Mouse (Mus musculus) kidney, postnatal 36 days (tissue): ENCODE data around the gene Rnf166.

Source experiments
- DNase-seq, 2 experiments: peaks; one replicate each; pipeline ENCODE4 v3.0.0; 2021 to 2022; ENCODE audit warnings: mixed read lengths in 2 of 2

Rnf166 gene

DNA sequence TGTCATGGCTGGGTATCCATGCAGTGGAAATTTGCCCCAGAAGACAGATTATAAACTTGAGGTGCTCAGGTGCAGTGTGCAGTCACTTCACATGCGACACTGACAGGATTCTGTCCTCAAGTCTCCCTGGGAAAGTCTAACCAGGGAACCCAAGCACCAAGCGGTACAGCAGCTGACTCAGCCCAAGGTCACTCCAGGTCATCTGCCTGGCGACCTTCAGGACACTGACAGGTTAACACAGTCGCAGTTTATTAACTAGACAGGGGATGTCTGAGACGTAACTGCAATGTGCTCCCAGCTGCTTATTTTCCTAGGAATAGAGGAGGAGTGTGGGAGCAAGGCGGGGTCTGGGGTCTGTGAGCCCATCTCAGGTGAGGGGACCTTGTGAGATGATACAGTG lies 6.5 kb downstream of the Rnf166 start:
- peak; percentile 28 to 35 for DNase-seq

DNA sequence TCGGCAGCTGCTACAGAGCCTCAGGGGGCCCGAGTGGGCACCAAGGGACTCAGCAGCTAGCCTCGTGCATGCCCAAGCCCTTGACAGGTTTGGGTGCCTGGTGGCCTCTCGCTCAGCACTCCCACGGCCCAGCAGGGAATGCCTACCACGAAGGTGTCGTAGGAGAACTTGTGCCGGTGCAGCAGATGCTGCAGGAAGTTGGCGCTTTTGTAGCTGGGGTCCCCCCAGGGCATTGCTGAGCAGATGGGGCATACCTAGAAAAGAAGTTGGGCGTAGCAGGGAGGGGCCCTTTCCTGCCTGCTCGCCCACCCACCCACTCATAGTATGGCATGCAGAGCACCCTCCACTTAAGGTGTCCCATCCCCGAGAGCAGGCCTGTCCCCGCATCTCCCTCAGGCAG lies 8.0 kb downstream of the Rnf166 start:
- DNase-seq = no peak

DNA sequence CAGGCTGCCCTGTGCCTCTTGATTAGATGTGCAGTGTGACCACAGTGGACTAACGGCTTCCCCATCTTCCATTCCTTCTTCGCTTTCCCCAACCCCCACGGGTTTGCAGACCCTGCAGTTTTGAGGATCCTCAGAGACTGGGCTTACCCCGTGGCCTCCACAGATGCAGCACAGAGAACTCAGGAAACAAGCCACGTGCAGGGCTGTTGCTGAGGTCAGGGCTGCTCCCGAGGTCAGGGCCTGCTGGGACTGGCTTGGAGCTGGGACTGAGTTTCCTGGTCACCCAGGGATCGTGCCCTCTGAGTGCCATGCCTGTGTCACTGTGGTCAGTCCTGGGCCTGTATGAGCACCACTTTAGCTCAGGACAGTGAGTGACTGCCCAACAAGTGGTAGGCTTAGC lies 10.9 kb downstream of the Rnf166 start:
- DNase-seq = no peak

DNA sequence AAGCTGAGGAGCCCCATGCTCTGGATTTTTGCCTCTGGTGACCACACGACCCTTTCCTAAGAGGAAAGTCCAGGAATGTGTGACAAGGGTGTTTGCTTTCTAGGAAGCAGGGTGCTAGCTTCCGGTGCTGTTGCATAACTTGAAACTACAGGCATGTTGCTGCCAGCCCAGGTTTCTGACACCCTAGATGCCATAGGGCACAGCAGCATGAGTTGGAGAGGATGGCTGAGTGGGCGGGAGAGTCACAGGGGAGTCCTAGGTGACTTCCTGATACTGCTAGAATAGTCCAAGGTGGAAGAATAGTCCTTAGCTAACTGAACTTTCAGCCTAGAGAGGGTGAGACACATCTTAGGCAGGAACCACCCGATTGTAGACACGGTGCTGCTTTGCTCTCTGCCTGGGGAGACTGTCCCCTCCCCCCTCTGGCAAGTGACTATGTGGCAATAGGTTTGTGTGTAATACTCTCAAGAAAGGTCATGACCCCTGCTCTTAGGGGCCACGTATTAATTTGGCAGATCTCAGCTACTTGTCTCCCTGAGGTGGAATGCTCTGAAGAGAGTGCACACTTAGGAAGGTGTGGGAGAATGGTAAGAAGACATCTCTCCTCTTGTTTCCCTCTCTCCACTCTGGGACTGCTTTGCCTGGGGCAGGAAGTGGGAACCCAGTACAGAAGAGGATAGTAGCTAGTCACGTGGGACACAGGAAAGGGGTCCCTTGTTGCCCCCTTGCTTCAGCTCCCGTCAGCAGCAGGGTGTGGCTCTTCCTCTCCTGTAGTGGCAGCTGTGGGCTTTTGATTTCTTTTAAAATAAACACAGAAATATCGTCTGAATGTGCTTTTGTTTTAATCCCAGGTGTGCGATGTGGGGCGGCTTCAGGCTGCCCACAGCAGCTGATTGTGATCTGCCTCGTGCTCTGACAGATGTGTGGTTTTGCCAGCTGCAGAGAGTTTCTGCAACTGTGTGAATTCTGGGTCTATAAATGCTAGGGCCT lies 11.9 kb downstream of the Rnf166 start:
- peak; percentile 27 to 31 for DNase-seq

DNA sequence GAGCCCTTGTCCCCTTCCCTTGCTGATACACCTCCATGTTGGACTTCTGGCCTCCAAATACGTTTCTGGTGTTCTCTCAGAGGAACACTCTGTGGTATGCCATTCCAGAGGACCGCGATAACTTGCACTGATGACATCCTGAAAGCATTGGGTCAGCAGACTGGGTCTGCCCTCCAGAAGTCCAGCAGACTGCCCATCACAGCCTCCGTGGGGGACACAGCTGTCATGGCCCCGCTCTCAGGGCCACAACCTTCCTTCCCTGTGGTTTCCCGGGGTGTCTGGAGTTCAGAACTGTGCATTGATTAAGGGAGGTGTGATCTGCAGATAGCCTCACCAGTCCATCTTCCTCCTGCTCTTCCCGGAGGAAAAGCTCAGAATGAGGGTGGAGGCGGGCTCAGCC lies 13.4 kb downstream of the Rnf166 start:
- DNase-seq = no peak

DNA sequence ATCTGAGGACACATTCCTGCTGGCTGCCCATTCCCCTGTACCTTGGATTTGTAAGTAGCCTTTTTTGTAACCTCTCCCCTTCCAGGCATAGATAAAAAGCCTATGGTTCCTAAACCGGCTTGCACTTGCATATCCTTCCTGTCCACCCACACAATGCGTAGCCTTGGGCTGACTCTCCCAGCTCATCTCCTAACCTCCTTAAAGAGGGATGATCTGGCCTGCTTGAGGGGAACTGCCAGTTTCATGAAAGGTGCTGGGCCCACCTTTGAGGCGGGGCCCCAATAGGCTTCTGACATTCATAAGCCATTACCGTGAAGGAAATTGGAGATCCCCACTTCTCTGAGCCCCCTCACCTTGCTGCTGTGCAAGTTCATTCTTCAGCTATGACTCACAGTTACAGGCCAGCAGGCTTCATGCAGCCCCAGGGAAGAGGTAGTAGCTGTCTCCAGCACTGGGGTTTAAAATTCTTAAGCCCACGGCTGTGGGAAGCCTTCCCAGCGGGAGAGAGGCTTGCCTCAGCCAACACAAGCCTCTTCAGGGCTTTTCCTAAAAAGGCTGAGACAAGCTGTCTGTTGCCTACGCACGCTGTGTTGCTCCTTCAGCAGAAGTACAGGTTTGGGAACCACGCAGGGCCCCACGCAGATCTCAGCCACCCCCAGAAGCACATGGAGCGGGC lies 14.3 kb downstream of the Rnf166 start:
- no peak for DNase-seq

DNA sequence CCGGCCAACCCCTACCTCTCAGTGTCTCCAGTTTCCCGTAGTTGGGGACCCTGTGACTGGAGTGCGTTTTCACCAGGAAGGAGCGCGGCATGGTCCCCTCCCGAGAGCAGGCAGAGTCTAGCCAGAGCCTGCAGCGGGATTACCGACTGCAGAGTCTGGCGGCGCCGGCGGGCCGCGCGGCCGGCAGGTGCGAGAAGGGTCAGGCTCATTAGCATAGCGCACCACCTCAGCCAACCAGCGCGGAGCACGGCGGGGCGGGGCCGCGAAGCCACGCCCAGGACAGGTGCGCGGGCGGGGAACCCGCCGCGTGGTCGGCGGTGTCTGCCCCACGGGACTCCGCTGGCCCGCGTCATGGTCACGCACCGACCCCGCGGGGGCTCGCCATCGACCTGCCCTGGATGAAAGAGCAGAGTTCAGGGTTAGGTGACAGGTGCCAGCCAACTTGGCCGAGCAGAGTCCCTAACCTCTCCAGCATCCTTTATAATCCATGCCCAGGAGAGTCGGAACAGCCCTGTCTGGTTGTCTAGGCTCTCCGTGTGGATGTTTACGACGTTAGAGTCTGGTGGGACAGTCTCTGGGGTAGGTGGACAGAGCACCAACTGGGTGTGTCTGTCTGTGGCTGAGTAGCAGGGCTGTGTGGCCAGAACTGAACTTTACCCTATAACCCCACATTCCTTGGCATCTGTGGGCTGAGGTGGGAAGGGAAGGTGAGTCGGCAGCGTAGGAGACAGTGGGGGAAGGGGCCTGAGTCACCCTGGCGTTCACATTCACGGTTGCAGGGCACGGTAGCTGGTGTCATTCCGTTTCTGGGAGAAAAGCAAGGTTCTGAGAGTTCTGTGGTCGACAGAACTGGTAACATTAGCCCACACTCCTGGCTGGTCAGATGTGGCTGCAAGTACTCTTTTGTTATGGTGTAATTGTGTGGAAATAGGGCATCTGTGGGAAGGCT lies 15.1 kb downstream of the Rnf166 start, which contains the start of gene Snai3:
TSS of gene Snai3 (minus strand) at position 210 of the 949 bp plus-strand sequence.
- peak; percentile 84 to 88 for DNase-seq

DNA sequence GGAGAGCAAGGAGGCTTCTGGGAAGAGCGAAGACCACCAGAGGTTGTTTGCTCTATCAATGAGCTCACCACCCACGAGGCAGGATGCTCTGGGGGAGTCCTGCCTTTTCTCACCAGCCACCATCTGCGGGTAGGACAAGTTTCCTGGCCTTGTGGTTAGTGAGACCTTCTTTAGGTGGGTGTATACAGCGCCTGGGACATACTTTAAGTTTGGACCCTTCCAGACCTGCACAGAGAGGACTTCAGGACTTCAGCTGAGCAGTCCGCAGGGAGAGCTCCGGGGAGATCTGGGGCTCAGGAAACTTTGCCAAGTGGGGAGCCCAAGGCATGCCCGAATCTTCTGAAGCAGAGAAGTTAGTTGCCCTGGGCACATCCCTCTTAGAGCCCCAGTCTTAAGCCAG lies 15.9 kb downstream of the Rnf166 start:
- no peak for DNase-seq

DNA sequence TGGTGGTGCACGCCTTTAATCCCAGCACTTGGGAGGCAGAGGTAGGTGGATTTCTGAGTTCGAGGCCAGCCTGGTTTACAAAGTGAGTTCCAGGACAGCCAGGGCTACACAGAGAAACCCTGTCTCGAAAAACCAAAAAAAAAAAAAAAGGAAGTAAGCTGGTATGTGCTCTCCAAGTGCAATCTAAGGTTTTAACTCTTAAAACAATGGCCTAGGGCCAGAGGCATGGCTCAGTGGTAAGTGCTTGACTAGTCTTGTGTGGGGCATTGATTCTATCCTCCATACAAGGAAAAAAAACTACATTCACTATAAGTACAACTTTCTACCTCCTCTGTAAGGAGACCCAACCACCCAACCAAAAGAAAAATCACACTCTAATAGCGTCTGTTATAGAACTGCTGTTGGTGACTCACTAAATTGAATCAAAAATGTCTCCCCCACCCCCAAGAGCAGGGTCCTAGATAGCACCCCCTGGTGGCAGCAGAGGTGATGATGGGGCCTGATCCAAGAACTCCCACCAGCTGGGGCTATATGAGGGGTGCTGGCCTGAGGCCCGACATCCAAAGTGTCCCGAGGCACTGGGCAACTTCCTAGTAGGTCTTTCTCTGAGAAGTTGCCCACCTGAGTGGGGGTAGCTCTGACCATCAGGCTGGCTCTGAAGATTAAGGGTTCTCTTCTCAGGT lies 16.5 kb downstream of the Rnf166 start:
- peak in 1 of 2 experiments; percentile 43 for DNase-seq

DNA sequence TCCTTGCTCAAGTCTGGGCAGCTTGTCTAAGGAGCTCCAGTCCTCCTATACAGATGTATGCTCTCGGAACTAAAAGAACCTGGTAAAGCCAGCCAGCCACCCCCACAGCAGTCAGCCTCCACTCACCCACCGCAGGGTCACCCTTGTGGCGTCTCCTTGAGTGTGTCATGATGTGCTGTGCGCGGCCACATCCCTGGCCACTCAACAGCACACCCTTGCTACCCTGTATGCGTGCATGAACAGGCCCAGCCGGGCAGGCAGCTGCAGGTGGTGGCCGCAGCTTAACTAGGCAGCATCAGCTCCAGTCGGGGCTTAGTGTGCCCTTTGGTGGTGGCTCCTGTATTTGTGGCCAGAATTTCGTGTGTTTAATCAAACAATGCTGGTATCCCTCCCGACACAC lies 18.7 kb downstream of the Rnf166 start:
- DNase-seq = no peak

DNA sequence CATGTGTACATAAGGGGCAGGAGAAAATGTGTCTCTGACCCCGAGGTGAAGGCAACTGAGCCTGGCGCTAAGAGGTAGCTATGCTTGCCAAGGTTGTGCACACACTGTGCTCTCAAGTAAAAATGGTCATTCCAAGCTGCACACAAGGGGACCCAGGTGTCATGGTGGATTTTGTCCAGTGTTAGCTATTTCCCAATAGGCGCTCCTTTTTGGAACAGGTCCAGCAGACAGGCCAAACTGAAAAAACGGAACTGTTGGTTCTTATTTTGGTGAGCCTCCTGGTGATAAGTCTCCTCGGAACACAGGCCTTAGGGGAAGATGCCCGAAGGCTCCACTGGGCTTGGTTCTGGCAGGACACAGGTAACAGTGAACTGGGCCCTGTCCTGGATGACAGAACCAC lies 21.5 kb downstream of the Rnf166 start:
- DNase-seq = no peak

DNA sequence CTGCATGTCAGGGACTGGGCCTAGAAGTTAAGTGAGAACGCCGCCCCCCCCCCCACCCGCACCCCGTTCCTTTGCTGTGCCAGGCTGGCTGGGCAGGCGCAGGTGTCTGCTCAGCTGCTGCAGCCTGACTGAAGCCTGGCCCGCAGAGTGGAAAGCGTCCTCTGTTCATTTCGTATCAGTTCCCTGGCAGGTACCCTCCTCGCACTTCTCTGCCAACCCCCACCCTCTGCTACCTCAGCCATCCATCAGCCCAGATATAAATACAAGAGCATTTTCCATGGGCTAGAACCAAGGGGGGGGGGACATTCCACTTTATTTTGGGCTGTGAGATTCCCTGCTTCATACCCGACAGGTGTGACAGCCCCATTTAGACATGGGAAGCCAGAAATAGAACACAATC lies 23.7 kb downstream of the Rnf166 start:
- DNase-seq = no peak

DNA sequence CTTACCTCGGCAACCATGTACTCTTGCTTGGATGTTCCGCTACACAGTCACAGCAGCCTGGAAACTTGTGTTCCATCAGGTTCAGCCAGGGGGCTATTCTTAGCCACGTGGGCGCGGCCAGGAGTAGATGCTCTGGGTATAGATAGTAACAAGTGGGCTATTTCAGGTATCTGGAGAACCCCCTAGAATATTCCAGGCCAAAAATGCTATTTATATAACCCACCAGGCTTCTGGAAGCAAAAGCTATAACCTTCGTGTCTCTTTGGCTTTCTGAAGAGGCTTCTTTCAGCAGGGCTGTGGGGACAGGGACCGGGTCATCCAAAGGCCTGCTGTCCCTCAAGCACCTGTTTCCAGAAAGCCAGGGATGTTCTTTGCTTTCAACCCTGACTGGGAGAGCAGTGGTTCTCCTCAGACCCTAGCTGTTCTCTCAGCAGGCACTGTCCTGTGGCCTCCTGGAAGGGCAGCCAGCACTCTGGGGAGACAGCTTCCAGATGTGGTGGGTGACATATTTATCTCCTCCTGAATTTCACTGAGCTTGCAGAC lies 24.6 kb downstream of the Rnf166 start:
- DNase-seq = no peak

DNA sequence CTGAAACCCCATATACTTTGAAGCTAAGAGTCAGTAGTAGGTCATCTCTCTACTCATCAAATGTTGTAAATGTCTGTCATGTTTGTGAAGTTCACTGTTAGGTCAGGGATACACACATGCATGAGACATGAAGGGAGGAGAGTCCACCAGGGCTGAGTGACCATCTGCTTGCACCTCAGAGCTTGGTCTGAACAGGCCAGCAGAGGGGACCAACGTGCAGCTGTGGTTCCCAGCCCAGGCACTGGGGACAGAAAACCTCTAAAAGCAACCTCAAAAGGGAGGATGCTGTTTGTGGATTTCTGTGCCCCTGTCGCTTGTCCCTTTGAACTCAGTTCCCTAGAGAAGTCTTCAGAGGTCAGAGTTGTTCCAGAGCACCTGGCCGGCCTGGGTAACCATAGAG lies 30.7 kb downstream of the Rnf166 start:
- no peak for DNase-seq

DNA sequence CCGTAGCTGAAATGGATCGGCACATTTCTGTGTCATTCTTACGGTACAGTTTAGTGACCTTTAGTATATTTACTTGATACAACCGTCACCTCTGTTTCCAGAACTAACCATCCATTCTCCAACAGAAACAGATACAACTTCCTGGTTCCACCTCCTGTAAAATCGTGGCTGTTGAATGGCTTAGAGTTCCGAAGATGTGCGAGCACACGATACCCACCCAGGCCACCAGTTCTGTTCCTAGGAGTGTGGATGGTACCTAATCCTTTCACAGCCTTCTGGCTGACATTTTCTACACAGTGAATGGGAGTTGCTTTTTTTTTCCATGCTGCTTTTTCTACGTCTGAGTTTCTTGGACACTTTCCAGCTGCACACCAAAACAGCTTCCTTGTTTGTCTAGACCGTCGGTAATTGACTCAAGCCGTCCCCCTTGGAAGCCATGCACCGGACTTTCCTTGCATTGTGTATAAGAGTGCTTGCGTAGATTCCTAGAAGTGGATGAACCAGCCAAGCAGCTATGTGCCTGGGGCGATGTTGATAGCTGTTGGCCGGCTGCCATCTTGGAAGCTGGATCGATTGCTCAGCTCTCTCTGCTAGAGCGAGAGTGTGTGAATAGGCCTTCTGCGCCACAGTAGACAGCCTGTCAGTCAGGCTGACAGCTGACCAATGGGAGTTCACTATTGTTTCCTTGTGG lies 31.7 kb downstream of the Rnf166 start:
- peak; percentile 89 for DNase-seq

DNA sequence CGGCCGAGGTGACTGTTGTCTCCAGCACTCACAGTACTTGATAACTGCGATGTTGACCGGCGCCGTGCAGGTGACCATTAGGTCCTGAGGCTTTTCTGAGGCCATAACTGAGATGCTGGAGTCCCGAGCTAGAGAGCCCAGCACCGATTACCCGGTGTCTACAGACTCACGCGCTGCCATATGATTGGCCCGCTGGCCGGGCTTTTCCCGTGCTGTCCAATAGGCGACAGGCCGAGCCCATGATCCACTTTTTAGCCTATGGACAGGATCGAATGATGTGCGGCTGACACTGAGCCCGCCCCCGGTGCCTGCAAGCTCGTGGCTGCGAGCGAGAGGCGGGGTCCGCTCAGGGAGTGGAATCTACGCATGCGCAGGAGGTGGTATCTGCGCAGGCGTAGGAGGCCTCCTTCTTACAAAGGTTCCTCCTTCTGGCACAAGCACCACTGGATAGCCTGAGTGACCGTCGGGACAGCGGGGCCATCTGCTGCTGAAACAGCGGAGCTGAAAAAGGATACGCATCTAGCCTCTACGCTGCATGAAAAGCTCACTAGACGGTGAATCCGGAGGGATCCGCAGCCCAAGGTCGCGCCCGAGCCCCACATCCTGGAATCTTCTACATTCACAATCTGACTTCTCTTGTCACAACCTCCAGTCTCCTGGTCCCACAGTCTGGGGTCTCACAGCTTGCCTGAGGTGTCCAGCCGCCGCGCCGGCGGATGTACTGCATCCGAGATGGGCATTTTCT lies 32.4 kb downstream of the Rnf166 start, which contains the start of gene Mvd:
TSS of gene Mvd (minus strand) at position 161 of the 745 bp plus-strand sequence.
- DNase-seq = peak; percentile 99 to 100

DNA sequence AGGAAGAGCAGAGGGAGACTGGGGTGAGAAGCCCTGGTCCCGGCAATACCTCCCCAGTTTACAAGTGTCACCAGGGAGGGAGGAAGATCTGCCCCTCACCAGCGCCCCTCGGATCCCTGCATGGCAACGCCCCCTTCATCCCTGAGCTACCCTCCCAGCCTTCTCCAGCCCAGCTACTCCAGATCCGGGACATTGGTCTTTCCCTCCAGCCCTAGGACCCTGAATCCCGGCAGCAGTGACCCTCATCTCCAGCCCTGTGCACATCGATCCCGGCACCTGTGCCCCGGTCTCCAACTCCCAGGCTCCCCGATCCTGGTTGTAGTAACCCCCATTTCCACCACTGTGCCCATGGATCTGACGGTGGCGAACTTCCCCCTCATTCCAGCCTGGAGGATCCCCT lies 33.1 kb downstream of the Rnf166 start:
- DNase-seq = no peak

DNA sequence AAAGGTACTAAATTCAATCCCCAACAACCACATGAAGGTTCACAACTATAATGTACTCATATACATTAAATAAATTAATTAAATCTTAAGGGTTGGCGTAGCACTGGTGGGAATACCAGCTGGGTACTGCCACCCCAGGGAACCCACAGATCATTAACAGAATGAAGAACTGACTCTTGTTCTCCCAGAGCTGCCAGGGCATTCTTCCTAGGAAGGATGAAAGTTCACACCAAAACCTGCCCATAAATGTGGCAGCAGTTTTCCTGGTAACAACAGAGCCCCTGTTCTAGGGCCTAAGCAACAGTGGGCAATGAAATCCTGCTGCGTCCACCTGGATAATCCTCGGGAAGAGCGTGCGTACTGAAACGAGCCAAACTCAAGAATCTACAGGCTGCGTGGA lies 33.5 kb downstream of the Rnf166 start:
- no peak for DNase-seq

DNA sequence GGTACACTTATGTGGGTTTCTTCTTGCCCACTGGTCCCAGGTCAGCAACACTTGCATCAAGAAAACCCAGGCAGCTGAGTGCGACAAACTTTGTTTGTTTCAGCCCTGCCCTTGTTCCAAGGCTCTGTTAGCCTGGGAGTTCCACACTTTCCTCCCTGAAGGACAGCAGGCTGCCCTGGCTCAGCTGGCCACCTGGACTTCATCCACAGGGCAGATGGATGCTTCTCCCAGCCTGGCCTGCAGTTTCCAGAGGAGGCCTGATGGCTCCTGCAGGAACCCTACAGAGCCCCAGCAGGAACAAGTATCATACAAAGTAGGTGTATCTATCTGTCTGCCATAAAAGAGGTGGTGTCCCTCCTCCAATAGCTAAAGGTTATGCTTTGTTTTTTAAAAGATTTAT lies 34.5 kb downstream of the Rnf166 start:
- DNase-seq = no peak

DNA sequence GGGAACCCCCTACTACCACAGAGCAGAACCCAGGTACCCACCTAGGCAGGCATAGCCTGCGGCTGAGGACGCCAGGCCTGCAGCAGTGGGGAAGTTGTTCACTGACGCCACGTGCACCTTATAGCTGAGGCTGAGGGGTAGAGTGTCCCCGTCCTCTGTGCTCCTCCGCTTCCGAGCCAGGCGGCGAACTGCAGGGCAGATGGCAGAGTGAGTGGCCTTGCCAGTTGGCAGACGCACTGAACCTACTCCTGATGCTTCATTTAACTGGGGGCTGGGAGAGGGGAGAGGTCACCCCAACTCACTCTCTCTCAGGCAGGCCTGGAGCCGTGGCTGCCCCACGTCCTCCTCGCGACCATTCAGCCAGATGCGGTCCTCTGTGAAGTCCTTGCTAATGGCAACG lies 36.5 kb downstream of the Rnf166 start:
- no peak for DNase-seq
